Mouse (Mus musculus): Measurements from ENCODE around the gene Arhgap20. TPM values are rescaled to one million over a fixed set of nuclear protein-coding genes. Genes with fewer than 3 reads are reported as not detected.

The Arhgap20 gene
- total RNA-seq, 2 experiments from 2014 or later = 9.3 to 11.2 TPM

GRCm38 (mm10) chr9:51788466-51788865, 23.3 kb downstream of the Arhgap20 start:
- no peak for DNase-seq
- intact Hi-C loops (cut with DNase I) = no loop called here

- intact Hi-C loops (cut with DNase I) = no loop called here
- peak; percentile 47 to 51 for DNase-seq
Observed at GRCm38 (mm10) chr9:51795206-51795605, 30.1 kb downstream of the Arhgap20 start.

GRCm38 (mm10) chr9:51798251-51798650, 33.1 kb downstream of the Arhgap20 start:
- intact Hi-C loops (cut with DNase I) = no loop called here
- DNase-seq = no peak

- no peak for DNase-seq
- intact Hi-C loops (cut with DNase I) = no loop called here
Observed at GRCm38 (mm10) chr9:51799156-51799555, 34.0 kb downstream of the Arhgap20 start.

- DNase-seq = no peak
- intact Hi-C loops (cut with DNase I) = no loop called here
Observed at GRCm38 (mm10) chr9:51807272-51807671, 42.1 kb downstream of the Arhgap20 start.

GRCm38 (mm10) chr9:51812931-51813330, 47.8 kb downstream of the Arhgap20 start:
- no peak for DNase-seq
- intact Hi-C loops (cut with DNase I) = no loop called here

GRCm38 (mm10) chr9:51824516-51824915, 59.4 kb downstream of the Arhgap20 start:
- no peak for DNase-seq
- intact Hi-C loops (cut with DNase I) = no loop called here

GRCm38 (mm10) chr9:51831596-51831995, 66.5 kb downstream of the Arhgap20 start:
- intact Hi-C loops (cut with DNase I) = no loop called here
- DNase-seq = no peak

- intact Hi-C loops (cut with DNase I) = no loop called here
- DNase-seq = no peak
Observed at GRCm38 (mm10) chr9:51832368-51832767, 67.2 kb downstream of the Arhgap20 start.

- intact Hi-C loops (cut with DNase I) = no loop called here
- no peak for DNase-seq
Observed at GRCm38 (mm10) chr9:51837716-51838115, 72.6 kb downstream of the Arhgap20 start.

- no peak for DNase-seq
- intact Hi-C loops (cut with DNase I) = no loop called here
Observed at GRCm38 (mm10) chr9:51843216-51843615, 78.1 kb downstream of the Arhgap20 start.

GRCm38 (mm10) chr9:51845796-51846195, 80.7 kb downstream of the Arhgap20 start:
- DNase-seq = no peak
- intact Hi-C loops (cut with DNase I) = no loop called here

GRCm38 (mm10) chr9:51853772-51854171, 88.6 kb downstream of the Arhgap20 start:
- DNase-seq = no peak
- intact Hi-C loops (cut with DNase I) = no loop called here

- intact Hi-C loops (cut with DNase I) = no loop called here
- DNase-seq = no peak
Observed at GRCm38 (mm10) chr9:51864273-51864672, 99.1 kb downstream of the Arhgap20 start.

GRCm38 (mm10) chr9:51866634-51867033, 101.5 kb downstream of the Arhgap20 start:
- intact Hi-C loops (cut with DNase I) = no loop called here
- no peak for DNase-seq

GRCm38 (mm10) chr9:51869056-51869455, 103.9 kb downstream of the Arhgap20 start:
- intact Hi-C loops (cut with DNase I) = no loop called here
- no peak for DNase-seq

- DNase-seq = no peak
- intact Hi-C loops (cut with DNase I) = no loop called here
Observed at GRCm38 (mm10) chr9:51874348-51874747, 109.2 kb downstream of the Arhgap20 start.

- DNase-seq = no peak
- intact Hi-C loops (cut with DNase I) = no loop called here
Observed at GRCm38 (mm10) chr9:51875531-51875930, 110.4 kb downstream of the Arhgap20 start.

GRCm38 (mm10) chr9:51881386-51881785, 116.2 kb downstream of the Arhgap20 start:
- intact Hi-C loops (cut with DNase I) = no loop called here
- DNase-seq = peak; percentile 6 to 16

- no peak for DNase-seq
- intact Hi-C loops (cut with DNase I) = no loop called here
Observed at GRCm38 (mm10) chr9:51881881-51882280, 116.7 kb downstream of the Arhgap20 start.

- intact Hi-C loops (cut with DNase I) = no loop called here
- peak; percentile 31 to 60 for DNase-seq
Observed at GRCm38 (mm10) chr9:51883319-51883718, 118.2 kb downstream of the Arhgap20 start.

- no peak for DNase-seq
- intact Hi-C loops (cut with DNase I) = no loop called here
Observed at GRCm38 (mm10) chr9:51892921-51893320, 127.8 kb downstream of the Arhgap20 start.

All from heart, postnatal 14 days (tissue).